Mouse (Mus musculus) testis, adult 2 months (tissue): ENCODE measurements around the gene Ano10.

ENCODE experiments used
- CTCF ChIP-seq: fragments of 200-500 bp; IDR thresholded peaks from 2 replicates; pipeline ENCODE4 v1.5.1; 2012; ENCODE audit warnings: low read depth, mild to moderate bottlenecking, inconsistent platforms, low read length, moderate library complexity; ENCODE audit not compliant: control insufficient read depth, insufficient read depth, insufficient replicate concordance
- POLR2A ChIP-seq: fragments of 200-500 bp; IDR thresholded peaks from 2 replicates; pipeline ENCODE4 v1.6.1; 2012; ENCODE audit warnings: low read depth, mild to moderate bottlenecking, inconsistent platforms, low read length, moderate library complexity; ENCODE audit not compliant: control insufficient read depth

GRCm38 (mm10) chr9:122215118-122215517 lies 79.1 kb downstream of the Ano10 start:
- TF ChIP-seq CTCF, result no peak
- no peak for TF ChIP-seq POLR2A
